Mouse (Mus musculus) left cerebral cortex, adult 11 months (tissue): ENCODE results near the gene Dync1li1.
A peak's percentile ranks its signal among the peaks of the same experiment; 100 is the strongest.
"Not testable (repeated sequence)": the region's sequence is repeated elsewhere in the genome, so short reads cannot be mapped to it uniquely, and the experiment has no call there.

Source experiments
- DNase-seq: peaks from one replicate; pipeline ENCODE4 v3.0.0; 2022; ENCODE audit warnings: low spot score

The Dync1li1 gene

GRCm38 (mm10) chr9:114688252-114688952 is at the start of gene Dync1li1:
Dync1li1 (plus strand) TSS chr9:114688790.
- DNase-seq = peak; percentile 95

DNA sequence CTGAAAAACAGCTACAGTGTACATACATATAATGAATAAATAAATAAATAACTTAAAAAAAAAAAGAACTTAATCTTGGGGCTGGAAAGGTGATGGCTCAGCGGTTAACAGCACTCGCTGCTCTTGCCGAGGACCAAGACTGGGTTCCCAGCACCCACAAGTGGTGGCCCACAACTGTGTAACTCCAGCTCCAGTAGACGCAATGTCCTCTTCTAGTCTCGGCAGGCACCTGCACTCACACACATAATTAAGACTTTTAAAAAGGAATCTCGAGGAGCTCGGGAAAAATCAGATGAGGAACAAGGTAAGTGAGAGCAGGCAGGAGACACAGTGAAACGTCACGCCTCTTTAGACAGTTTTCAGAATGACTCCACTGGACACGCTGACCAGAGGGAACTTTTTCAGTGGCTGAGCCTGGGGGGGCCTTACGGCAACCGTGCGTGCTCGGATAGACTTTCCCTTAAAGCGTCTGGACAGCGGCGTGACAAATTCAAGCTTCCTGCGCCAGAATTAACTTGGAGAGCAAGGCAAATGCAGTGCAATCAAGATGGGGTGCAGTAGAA is 49.3 kb upstream of the Dync1li1 start:
- no peak for DNase-seq

DNA sequence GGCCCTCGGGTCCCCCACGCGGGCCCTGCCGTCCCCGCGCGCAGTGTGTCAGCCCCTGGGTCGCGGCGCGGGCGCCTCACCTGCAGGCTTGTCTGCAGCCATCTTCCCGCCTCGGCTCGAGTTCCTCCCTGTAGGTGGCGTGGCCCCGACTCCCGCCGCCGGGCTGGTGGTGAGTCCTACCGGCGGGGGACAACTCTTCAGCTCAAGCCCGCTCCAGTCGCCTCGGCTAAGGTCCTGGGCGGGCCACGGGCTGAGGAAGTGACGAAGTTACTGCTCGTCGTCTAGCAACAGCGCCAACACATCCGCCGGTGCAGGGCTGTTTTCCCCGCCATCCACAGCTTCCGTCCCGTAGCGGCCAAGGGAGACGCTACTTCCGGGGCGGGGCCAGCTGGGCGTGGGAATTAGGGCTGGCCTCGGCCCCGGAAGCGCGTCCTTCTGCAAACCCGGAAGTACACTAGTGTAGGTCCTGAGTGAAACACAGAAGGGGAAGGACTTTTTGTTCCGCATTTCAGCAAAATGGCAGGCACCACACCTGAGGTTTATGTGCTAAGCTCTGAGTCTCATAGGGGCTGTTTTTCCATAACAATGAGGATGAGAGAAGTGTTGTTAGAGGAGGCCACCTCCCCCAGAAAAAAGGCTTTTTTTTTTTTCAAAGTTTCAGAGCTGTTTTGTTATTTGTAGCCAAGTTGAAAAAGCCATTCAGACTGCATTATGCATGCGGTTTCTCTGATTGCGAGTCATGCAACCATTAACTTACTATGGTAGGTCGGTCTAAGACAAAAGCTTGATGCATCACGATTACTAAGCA is 48.5 kb upstream of the Dync1li1 start, which contains the start of gene Cnot10:
Cnot10 (minus strand) TSS at position 346 of the 808 bp plus-strand sequence.
- DNase-seq = peak; percentile 95

DNA sequence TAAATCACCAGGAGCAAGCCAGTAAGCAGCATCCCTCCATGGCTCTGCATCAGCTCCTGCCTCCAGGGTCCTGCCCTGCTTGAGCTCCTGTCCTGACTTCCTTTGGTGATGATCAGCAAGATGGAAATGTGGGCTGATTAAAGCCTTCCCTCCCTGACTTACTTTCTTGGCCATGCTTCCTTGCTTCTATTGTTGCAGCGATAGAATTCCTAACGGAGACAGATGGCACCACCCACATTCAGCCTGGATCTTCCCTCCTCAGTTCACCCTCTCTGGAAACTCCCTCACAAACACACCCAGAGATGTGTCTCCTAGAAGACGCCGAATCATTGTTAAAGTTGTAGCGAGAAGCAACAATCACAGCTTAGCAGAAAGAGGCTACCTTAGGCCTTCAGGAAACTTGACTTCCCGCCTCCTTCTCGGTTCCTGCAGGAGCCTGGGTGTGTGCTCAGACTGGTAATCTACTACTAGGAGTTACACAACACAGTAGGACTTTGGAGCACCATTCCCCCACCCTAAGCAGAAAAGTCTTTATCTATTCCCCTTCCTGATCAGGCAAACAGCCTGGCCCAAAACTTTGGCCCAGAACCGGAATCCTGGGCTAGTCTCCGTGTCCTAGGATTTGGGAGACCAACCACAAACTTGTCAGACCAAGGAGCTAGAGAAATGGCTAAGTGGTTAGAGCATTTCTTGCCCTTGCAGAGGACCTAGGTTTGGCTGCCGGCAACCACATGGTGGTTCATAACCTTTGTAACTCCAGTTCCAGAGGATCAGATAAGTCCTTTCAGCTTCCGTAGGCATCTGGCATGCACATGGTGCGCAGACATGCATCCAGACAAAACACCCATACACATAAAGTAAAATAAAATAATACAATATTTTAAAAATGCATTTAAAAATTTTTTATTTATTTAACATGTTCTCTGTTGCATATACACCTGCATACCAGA is 41.8 kb upstream of the Dync1li1 start:
- DNase-seq = peak; percentile 52

DNA sequence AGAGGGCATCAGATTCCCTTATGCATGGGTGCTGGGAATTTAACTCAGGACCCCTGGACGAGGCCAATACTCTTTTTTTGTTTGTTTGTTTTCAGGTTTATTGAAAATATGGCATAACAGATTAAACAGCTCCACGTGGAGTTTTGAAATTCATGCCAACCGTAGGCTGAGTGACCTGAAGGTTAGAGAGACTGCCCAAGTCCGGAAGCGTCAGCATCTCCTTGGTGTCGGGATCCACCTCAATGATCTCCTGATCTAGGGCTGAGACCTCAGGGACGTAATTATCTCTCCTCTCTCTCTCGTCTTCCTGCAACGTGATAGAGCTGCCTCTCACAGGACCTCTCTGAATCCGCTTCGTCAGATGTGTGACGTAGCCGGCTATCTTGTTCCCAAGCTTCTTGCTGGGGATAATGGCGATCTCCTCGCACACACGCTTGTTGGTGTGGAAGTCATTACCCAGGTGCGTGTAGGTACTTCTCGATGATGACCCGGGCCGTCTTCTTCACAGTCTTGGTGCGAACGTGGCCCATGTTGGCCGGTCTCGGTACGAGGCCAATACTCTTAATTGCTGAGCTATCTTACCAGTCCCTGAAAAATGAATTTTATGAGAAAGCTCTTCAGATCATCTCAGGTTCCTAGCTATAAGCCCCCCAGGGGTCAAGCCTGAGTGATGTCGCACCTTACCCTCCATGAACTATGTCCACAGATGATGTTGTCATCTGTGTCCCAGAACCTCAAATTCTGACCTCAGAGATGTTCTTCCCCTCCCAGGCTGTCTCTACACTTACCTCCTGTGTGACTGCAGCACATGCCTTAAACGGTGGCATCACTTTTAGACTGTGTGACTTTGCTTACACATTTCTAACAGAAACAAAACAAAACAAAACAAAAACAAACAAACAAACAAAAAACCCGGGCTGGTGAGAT is 40.8 kb upstream of the Dync1li1 start:
- no peak for DNase-seq

GRCm38 (mm10) chr9:114648472-114648871 is 40.1 kb upstream of the Dync1li1 start:
- not testable (repeated sequence) for DNase-seq

- no peak for DNase-seq
Observed at GRCm38 (mm10) chr9:114649371-114649770, 39.2 kb upstream of the Dync1li1 start.

DNA sequence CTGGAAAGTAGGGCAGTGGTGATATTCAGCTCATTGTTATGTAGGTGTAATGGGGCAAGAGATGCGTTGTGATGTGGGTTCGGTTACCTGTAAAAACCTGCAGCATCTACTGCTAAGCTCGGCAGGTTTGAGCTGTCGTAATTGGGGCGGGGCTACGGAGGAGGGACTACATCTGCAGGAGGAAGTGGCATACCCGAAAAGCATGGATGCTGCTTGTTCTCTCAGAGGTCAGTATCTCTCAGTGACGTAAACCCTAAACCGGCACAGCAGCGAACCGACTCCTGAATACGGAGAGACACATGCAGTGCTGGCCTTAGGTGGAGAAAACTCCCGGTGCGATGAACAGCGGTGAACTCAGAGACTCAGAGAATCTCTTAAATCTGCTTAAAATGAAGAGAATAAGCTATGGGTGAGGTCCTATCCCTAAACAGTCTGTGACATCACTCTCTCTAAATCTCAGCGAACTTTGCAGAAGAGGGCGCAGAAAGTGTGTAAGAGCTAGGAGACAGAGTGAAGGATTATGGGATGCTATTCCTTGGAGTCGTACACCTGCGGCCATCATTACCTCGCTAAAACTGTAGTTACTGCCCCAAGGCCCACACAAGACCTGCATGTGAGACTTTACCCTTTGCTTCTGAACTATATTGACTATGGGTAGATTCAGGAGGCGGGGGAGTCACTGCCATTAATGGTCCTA is 37.5 kb upstream of the Dync1li1 start:
- DNase-seq = no peak

GRCm38 (mm10) chr9:114655356-114655755 is 33.2 kb upstream of the Dync1li1 start:
- DNase-seq = no peak

- DNase-seq = no peak
Observed at GRCm38 (mm10) chr9:114656701-114657100, 31.9 kb upstream of the Dync1li1 start.

DNA sequence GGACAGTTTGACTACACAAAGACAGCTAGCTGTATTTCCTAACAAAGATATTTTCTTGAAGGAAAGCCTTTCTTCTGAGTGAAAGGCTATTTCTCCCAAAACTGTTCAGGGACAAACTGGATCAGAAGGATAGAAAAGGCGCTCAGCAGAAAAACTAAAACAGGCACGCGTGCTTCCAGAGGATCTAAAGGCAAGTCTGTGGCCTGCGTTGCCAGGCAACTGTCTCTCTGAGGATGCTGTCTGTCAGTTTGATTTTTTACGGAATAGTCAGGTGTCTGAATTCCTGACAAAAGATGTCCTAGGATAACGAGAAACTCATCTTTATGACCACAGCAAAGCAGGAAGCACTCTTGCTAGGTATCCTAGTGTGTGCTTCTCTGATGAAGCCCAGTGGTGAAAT is 28.1 kb upstream of the Dync1li1 start:
- no peak for DNase-seq

GRCm38 (mm10) chr9:114660983-114661382 is 27.6 kb upstream of the Dync1li1 start:
- DNase-seq = no peak

DNA sequence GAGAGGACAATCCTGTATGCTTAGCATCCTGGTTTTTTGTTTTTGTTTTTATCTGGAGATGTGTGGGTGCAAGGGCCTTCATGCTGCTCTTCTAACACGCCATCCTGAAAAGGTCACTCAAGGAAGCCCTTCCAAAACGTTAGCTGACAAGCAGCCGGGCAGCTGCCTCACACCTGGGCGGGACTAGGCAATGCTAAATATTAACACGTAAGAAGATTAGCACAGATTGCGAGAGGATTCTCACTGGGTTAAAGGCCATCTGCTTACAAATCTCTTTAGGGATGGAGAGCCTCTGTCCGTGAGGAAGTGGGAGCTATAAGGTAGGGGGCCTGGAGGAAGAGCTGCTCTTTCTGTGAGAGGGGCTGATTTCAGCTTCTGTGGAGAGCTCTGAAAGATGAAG is 26.6 kb upstream of the Dync1li1 start:
- no peak for DNase-seq

DNA sequence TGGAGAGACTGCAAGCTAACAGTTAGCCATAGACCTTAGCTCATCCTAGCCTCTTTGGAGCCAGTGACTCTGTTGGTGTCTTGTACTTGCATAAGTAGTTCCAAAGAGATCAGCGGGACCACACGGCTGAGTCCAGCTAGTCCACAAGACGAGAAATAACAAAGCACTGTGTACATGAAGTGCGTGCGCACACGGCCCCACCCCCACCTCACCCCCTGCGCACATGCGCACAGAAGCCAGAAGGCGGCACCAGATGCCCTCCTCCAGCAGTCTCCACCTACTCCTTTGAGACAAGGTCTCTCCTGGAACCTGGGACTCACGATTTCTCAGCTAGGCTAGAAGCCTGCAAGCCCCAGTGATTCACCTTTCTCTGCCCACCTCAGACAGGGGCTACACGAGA is 24.8 kb upstream of the Dync1li1 start:
- no peak for DNase-seq

DNA sequence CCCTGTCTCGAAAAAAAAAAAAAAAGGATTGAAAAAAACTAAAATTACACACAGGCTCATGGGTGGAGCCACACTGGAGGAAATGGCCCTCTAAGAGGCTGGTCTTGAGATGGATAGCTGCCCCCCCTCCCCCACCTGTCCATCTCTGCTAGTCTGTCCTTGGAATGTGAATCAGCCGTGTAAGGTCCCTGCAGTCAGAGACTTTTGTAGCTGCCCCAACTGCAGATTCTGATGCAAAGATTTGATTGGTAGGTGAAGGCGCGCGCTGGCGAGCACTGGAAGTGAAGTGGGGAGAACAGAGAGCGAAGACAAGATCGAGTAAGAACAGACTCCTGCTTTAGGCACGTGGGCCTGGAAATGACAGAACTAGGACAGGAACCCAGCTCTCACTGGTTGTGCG is 21.7 kb upstream of the Dync1li1 start:
- DNase-seq = no peak

DNA sequence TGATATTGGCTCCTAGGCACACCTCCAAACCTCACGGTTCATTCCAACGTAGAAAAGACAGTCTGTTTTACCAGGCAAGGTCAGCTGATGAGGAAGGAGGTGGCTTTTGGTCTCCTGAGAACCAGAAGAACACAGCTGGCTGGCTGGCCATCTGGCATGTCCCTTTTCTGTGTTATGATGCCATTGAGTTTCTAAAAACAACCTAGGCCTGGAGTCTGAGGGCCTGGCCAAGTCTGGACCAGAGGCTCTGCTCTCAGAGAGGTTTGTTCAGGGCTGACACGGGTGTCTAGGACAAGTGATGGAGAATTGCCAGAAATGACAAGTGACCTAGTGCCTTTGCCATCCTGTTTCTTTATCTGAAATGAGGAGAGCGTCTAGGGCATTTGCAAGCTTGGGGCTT is 20.5 kb upstream of the Dync1li1 start:
- no peak for DNase-seq

DNA sequence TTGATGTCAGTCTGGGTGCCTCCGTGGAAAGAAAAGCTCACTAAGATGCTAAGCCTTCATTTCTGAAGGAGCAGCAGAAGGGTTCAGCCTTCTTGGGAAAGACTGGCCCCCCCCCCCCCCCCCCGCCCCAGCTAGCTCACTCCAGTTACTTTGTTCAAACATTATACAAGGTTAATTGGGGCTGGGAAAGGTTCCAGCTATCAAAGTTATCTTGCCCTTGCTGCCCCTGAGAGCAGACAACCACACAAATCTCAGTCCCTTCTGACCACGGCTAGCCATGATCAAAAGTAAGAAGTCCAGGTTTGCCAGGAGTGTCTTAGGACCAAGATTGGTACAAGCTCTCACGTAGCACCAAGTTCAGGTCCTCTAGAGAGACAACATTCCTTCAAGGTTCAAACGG is 19.6 kb upstream of the Dync1li1 start:
- DNase-seq = no peak

- DNase-seq = no peak
Observed at GRCm38 (mm10) chr9:114671946-114672345, 16.6 kb upstream of the Dync1li1 start.

- DNase-seq = no peak
Observed at GRCm38 (mm10) chr9:114672703-114673561, 15.7 kb upstream of the Dync1li1 start.
